Mouse (Mus musculus): ENCODE measurements around the gene Cnksr1.

Cnksr1 gene

GRCm38 (mm10) chr4:134203340-134203896 lies 34.8 kb downstream of the Cnksr1 start:
- DNase-seq (ENCODE audit: low read depth, low spot score) = no peak

- no peak for DNase-seq (ENCODE audit: low read depth, low spot score)
These were observed 35.3 kb downstream of the Cnksr1 start, which contains the start of gene Gm7534 for GRCm38 (mm10) chr4:134202904-134203303. Gene Gm7534 (minus strand): TSS chr4:134203004.

- peak; percentile 64 for DNase-seq (ENCODE audit: low read depth, low spot score)
These were observed 38.8 kb downstream of the Cnksr1 start for GRCm38 (mm10) chr4:134199371-134199770.

GRCm38 (mm10) chr4:134186268-134186667 lies 51.9 kb downstream of the Cnksr1 start:
- DNase-seq (ENCODE audit: low read depth, low spot score) = no peak

- no peak for DNase-seq (ENCODE audit: low read depth, low spot score)
These were observed 52.6 kb downstream of the Cnksr1 start for GRCm38 (mm10) chr4:134185569-134185968.

- no peak for DNase-seq (ENCODE audit: low read depth, low spot score)
These were observed 54.5 kb downstream of the Cnksr1 start for GRCm38 (mm10) chr4:134183711-134184110.

GRCm38 (mm10) chr4:134181825-134182224 lies 56.4 kb downstream of the Cnksr1 start:
- peak; percentile 16 for DNase-seq (ENCODE audit: low read depth, low spot score)

GRCm38 (mm10) chr4:134181112-134181511 lies 57.1 kb downstream of the Cnksr1 start:
- DNase-seq (ENCODE audit: low read depth, low spot score) = no peak

Measured in R1 (cell line).